Mouse (Mus musculus) thymus, adult 2 months (tissue): ENCODE data around the gene Kdm4b.

Source experiments
- CTCF ChIP-seq: fragments of 200-500 bp; IDR thresholded peaks from 2 replicates; pipeline ENCODE4 v1.5.1; 2012; ENCODE audit warnings: mild to moderate bottlenecking, control low read depth, low read length, moderate library complexity, borderline replicate concordance; ENCODE audit not compliant: control insufficient read depth, poor library complexity, insufficient read depth; ENCODE audit errors: extremely low read depth
- POLR2A ChIP-seq: fragments of 200-500 bp; IDR thresholded peaks from 2 replicates; pipeline ENCODE4 v1.6.1; 2012; ENCODE audit warnings: mild to moderate bottlenecking, low read length, control low read depth, moderate library complexity; ENCODE audit not compliant: control insufficient read depth, poor library complexity, insufficient read depth; ENCODE audit errors: extremely low read depth

DNA sequence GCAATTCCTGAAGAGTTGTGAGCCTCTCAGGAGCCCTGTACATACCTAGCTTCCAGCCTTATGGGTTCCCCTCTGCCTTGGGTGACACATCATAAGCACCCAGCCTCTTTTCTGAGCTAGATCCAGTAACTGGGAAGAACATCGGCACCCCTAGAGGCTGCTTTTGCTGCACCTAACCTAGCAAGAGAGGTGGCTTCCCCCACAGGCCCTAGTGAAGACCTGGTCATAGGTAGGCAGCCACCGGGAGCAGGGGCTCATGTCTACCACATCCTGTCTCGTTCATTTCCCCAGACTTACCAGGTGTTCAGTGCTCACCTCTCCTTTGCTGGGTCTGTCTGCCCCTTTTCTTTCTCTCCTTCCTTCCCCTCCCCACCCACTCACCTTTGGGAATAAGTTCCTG lies 4.5 kb downstream of the Kdm4b start:
- TF ChIP-seq CTCF (no peak), POLR2A (no peak)
